Mouse (Mus musculus) E14TG2a.4 (cell line): Measurements from ENCODE around the gene Rab4a.

Experiments used
- CTCF ChIP-seq: conservative IDR thresholded peaks from 2 replicates; pipeline ENCODE4 v1.5.1; 2014; ENCODE audit warnings: low read length
- NANOG ChIP-seq: IDR thresholded peaks from 2 replicates; pipeline ENCODE4 v1.6.1; 2014; ENCODE audit warnings: borderline replicate concordance, low read length, mixed read lengths

GRCm38 (mm10) chr8:123854252-123854651 is 48.5 kb downstream of the Rab4a start:
- TF ChIP-seq CTCF (no peak), NANOG (no peak)
